Mouse (Mus musculus): ENCODE data around the gene Fam57b. TPM values are rescaled to one million over a fixed set of nuclear protein-coding genes. Genes with fewer than 3 reads are reported as not detected.
A peak's percentile ranks its signal among the peaks of the same experiment; 100 is the strongest.

Fam57b gene
- polyA plus RNA-seq, 1 experiment from 2014 or later: 0.40 TPM

DNA sequence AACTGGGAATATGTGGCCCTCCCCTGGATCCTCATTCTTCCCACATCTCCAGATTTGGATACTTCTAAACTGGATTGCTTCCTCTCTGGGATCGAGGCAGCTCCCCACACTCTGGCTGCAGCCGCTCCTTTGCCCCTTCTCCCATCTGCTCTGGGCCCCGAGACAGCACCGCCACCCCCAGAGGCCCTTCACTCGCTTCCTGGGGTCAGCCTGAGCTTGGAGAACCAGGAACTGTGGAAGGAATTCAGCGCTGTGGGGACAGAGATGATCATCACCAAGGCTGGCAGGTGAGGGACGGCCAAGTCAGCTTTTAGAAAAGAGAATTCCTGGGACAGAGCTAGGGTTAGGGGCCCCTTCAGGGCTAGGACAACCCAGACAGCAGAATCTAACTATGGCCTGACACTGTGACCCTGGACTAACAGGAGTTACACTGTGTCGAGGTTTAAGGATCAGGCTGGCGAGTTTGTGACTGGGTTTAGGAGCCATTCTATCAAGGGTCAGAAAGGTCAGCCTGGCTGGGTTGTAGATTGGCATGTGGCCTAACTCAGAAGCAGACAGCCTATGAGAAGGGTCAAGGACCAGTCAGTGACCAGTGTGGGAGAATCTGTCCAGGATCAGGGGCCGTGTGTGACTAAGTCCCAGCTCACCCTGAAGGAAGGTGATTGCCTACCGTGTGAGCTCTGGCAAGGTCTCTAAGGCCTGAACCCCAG lies 15.7 kb upstream of the Fam57b start:
- Histone ChIP-seq H3K4me2 (peak overlapping the region; percentile 89), H3K27ac (ENCODE audit: low read depth, low read length) (no peak overlapping the region), H3K4me3 (ENCODE audit: low read depth, low read length) (0 out of 2 replicates have a peak overlapping the region, but pooled peaks have one; percentile 47), H3K9me3 (replicated peaks; ENCODE audit: control insufficient read depth, low read length) (no peaks in the 10 kb centered on the region), H3K36me3 (ENCODE audit: control insufficient read depth, insufficient read depth, low read length) (peaks cover 18% of the 10 kb centered on the region), H3K27me3 (ENCODE audit: control insufficient read depth, insufficient read depth, low read length) (no peaks in the 10 kb centered on the region), H3K9ac (ENCODE audit: low read depth, low read length) (no peak overlapping the region), H3K4me1 (ENCODE audit: control insufficient read depth, insufficient read depth, low read length) (peaks cover 29% of the 10 kb centered on the region)
- no peak for ATAC-seq (replicated peaks; ENCODE audit: insufficient number of reproducible peaks, low FRiP score, low TSS enrichment)
- 28% methylated on average over 11 of the region's 11 CpGs for WGBS (ENCODE audit: insufficient replicate concordance)

- Histone ChIP-seq H3K27ac (ENCODE audit: low read depth, low read length) (no peak overlapping the region), H3K9me3 (replicated peaks; ENCODE audit: control insufficient read depth, low read length) (no peaks in the 10 kb centered on the region), H3K4me1 (ENCODE audit: control insufficient read depth, insufficient read depth, low read length) (peaks cover 22% of the 10 kb centered on the region), H3K9ac (ENCODE audit: low read depth, low read length) (no peak overlapping the region), H3K4me2 (no peak overlapping the region), H3K4me3 (ENCODE audit: low read depth, low read length) (no peak overlapping the region), H3K27me3 (ENCODE audit: control insufficient read depth, insufficient read depth, low read length) (no peaks in the 10 kb centered on the region), H3K36me3 (ENCODE audit: control insufficient read depth, insufficient read depth, low read length) (peaks cover 27% of the 10 kb centered on the region)
- no peak for ATAC-seq (replicated peaks; ENCODE audit: insufficient number of reproducible peaks, low FRiP score, low TSS enrichment)
- WGBS (ENCODE audit: insufficient replicate concordance): 82% methylated on average over 13 of the region's 13 CpGs
Observed at GRCm38 (mm10) chr7:126782693-126783092, 14.8 kb upstream of the Fam57b start.

GRCm38 (mm10) chr7:126784469-126784868 lies 13.0 kb upstream of the Fam57b start:
- 88% methylated on average over 7 of the region's 7 CpGs for WGBS (ENCODE audit: insufficient replicate concordance)
- no peak for ATAC-seq (replicated peaks; ENCODE audit: insufficient number of reproducible peaks, low FRiP score, low TSS enrichment)
- peaks cover 43% of the 10 kb centered on the region for H3K36me3 ChIP-seq (ENCODE audit: control insufficient read depth, insufficient read depth, low read length)

GRCm38 (mm10) chr7:126785056-126785455 lies 12.4 kb upstream of the Fam57b start:
- WGBS (ENCODE audit: insufficient replicate concordance): 62% methylated on average over 4 of the region's 4 CpGs
- H3K9me3 ChIP-seq (replicated peaks; ENCODE audit: control insufficient read depth, low read length): no peaks in the 10 kb centered on the region
- no peak for ATAC-seq (replicated peaks; ENCODE audit: insufficient number of reproducible peaks, low FRiP score, low TSS enrichment)
- no peak overlapping the region for H3K4me3 ChIP-seq (ENCODE audit: low read depth, low read length)
- no peak overlapping the region for H3K27ac ChIP-seq (ENCODE audit: low read depth, low read length)
- H3K4me1 ChIP-seq (ENCODE audit: control insufficient read depth, insufficient read depth, low read length): peaks cover 13% of the 10 kb centered on the region
- H3K36me3 ChIP-seq (ENCODE audit: control insufficient read depth, insufficient read depth, low read length): peaks cover 45% of the 10 kb centered on the region
- no peaks in the 10 kb centered on the region for H3K27me3 ChIP-seq (ENCODE audit: control insufficient read depth, insufficient read depth, low read length)
- no peak overlapping the region for H3K9ac ChIP-seq (ENCODE audit: low read depth, low read length)
- no peak overlapping the region for H3K4me2 ChIP-seq

More at GRCm38 (mm10) chr7:126784469-126784868, 13.0 kb upstream of the Fam57b start:
- Histone ChIP-seq H3K4me2 (no peak overlapping the region), H3K9me3 (replicated peaks; ENCODE audit: control insufficient read depth, low read length) (no peaks in the 10 kb centered on the region), H3K4me1 (ENCODE audit: control insufficient read depth, insufficient read depth, low read length) (peaks cover 17% of the 10 kb centered on the region), H3K27me3 (ENCODE audit: control insufficient read depth, insufficient read depth, low read length) (no peaks in the 10 kb centered on the region), H3K9ac (ENCODE audit: low read depth, low read length) (no peak overlapping the region), H3K27ac (ENCODE audit: low read depth, low read length) (no peak overlapping the region), H3K4me3 (ENCODE audit: low read depth, low read length) (no peak overlapping the region)

DNA sequence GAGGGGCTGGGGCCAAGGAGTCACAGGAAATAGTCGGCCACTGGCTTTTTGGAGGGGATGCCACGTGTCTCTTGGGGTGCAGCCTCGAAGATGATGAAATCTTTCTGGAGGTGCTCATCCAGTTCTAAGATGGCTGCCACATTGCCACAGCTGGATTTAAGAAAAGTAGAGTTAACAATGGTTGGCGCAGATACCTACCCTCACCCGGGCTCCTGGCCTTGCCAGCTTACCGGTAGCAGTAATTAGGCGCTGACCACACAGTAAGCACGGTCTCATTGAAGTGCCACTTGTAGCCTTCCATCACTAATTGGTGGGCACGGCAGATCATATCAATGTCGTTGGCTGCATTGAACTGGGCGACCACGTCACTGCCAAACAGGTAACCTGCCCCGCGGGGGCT lies 11.3 kb upstream of the Fam57b start:
- no peak for ATAC-seq (replicated peaks; ENCODE audit: insufficient number of reproducible peaks, low FRiP score, low TSS enrichment)
- peaks cover 47% of the 10 kb centered on the region for H3K36me3 ChIP-seq (ENCODE audit: control insufficient read depth, insufficient read depth, low read length)
- H3K9me3 ChIP-seq (replicated peaks; ENCODE audit: control insufficient read depth, low read length): no peaks in the 10 kb centered on the region
- no peak overlapping the region for H3K4me3 ChIP-seq (ENCODE audit: low read depth, low read length)
- no peak overlapping the region for H3K9ac ChIP-seq (ENCODE audit: low read depth, low read length)
- no peak overlapping the region for H3K4me2 ChIP-seq
- H3K4me1 ChIP-seq (ENCODE audit: control insufficient read depth, insufficient read depth, low read length): peaks cover 12% of the 10 kb centered on the region
- 90% methylated on average over 14 of the region's 14 CpGs for WGBS (ENCODE audit: insufficient replicate concordance)
- H3K27ac ChIP-seq (ENCODE audit: low read depth, low read length): no peak overlapping the region
- no peaks in the 10 kb centered on the region for H3K27me3 ChIP-seq (ENCODE audit: control insufficient read depth, insufficient read depth, low read length)

DNA sequence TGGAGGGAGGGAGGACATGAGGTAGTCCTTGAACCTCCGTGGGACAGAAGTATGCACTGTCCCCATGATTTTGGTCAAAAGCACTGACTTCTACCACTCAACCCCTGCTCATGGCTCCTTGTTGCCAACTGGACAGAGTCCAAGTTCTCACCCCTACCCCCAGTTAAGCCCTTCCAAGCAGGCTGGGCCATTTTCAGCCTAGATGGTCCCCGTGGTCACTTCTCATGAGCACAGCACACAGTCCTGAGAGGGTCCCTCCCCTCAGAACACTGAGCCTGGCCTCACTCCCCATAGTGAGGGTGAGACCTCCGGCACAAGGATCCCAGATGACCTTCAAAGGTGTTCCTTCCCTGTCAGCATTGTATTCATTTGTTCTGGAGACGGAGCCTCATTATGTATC lies 8.3 kb upstream of the Fam57b start:
- H3K4me1 ChIP-seq (ENCODE audit: control insufficient read depth, insufficient read depth, low read length): peaks cover 4% of the 10 kb centered on the region
- no peak for ATAC-seq (replicated peaks; ENCODE audit: insufficient number of reproducible peaks, low FRiP score, low TSS enrichment)
- no peaks in the 10 kb centered on the region for H3K27me3 ChIP-seq (ENCODE audit: control insufficient read depth, insufficient read depth, low read length)
- WGBS (ENCODE audit: insufficient replicate concordance): 88% methylated on average over 4 of the region's 4 CpGs
- no peaks in the 10 kb centered on the region for H3K9me3 ChIP-seq (replicated peaks; ENCODE audit: control insufficient read depth, low read length)
- H3K36me3 ChIP-seq (ENCODE audit: control insufficient read depth, insufficient read depth, low read length): peaks cover 47% of the 10 kb centered on the region
- H3K9ac ChIP-seq (ENCODE audit: low read depth, low read length): no peak overlapping the region
- H3K4me3 ChIP-seq (ENCODE audit: low read depth, low read length): no peak overlapping the region
- H3K4me2 ChIP-seq: no peak overlapping the region
- H3K27ac ChIP-seq (ENCODE audit: low read depth, low read length): no peak overlapping the region

GRCm38 (mm10) chr7:126791851-126792720 lies 5.4 kb upstream of the Fam57b start, which contains the start of gene Ppp4c:
Gene Ppp4c, minus strand, starts transcription at chr7:126792496.
- Histone ChIP-seq H3K4me2 (peak within 1 kb of the TSS; percentile 80), H3K4me1 (ENCODE audit: control insufficient read depth, insufficient read depth, low read length) (peaks cover 15% of the 10 kb centered on the region), H3K9me3 (replicated peaks; ENCODE audit: control insufficient read depth, low read length) (no peaks in the 10 kb centered on the region), H3K27ac (ENCODE audit: low read depth, low read length) (peak within 1 kb of the TSS; percentile 98), H3K27me3 (ENCODE audit: control insufficient read depth, insufficient read depth, low read length) (no peaks in the 10 kb centered on the region), H3K9ac (ENCODE audit: low read depth, low read length) (peak within 1 kb of the TSS; percentile 92), H3K36me3 (ENCODE audit: control insufficient read depth, insufficient read depth, low read length) (peaks cover 45% of the 10 kb centered on the region), H3K4me3 (ENCODE audit: low read depth, low read length) (peak within 1 kb of the TSS; percentile 76)
- ATAC-seq (replicated peaks; ENCODE audit: insufficient number of reproducible peaks, low FRiP score, low TSS enrichment): peak; percentile 85
- WGBS (ENCODE audit: insufficient replicate concordance): under 1% methylated on average over 80 of the region's 83 CpGs

GRCm38 (mm10) chr7:126792721-126793443 lies 4.6 kb upstream of the Fam57b start:
- peak overlapping the region; percentile 70 for H3K9ac ChIP-seq (ENCODE audit: low read depth, low read length)
- no peaks in the 10 kb centered on the region for H3K9me3 ChIP-seq (replicated peaks; ENCODE audit: control insufficient read depth, low read length)
- peak overlapping the region; percentile 98 for H3K27ac ChIP-seq (ENCODE audit: low read depth, low read length)
- peaks cover 18% of the 10 kb centered on the region for H3K4me1 ChIP-seq (ENCODE audit: control insufficient read depth, insufficient read depth, low read length)
- H3K4me2 ChIP-seq: peak overlapping the region; percentile 80
- peaks cover 40% of the 10 kb centered on the region for H3K36me3 ChIP-seq (ENCODE audit: control insufficient read depth, insufficient read depth, low read length)
- no peaks in the 10 kb centered on the region for H3K27me3 ChIP-seq (ENCODE audit: control insufficient read depth, insufficient read depth, low read length)
- WGBS (ENCODE audit: insufficient replicate concordance): 20% methylated on average over 11 of the region's 11 CpGs
- H3K4me3 ChIP-seq (ENCODE audit: low read depth, low read length): peak overlapping the region; percentile 76
- no peak for ATAC-seq (replicated peaks; ENCODE audit: insufficient number of reproducible peaks, low FRiP score, low TSS enrichment)
